Mouse (Mus musculus) midbrain, embryonic 11.5 days (tissue): Measurements from ENCODE around the gene Nradd. TPM values are rescaled to one million over a fixed set of nuclear protein-coding genes. Genes with fewer than 3 reads are reported as not detected.
A peak's percentile ranks its signal among the peaks of the same experiment; 100 is the strongest.

Experiments
- ATAC-seq: fragments of 200-750 bp; cut with Nextera tagmentation; 2 replicates; pipeline ENCODE4 v1.8.0; 2017; ENCODE audit warnings: moderate TSS enrichment, moderate library complexity; ENCODE audit not compliant: low FRiP score
- DNase-seq: peaks from one replicate; pipeline ENCODE4 v3.0.0; 2015; ENCODE audit warnings: low spot score; ENCODE audit errors: missing footprints
- H3K27ac ChIP-seq: fragments of 300-500 bp; sonication (generic); 2 replicates; pipeline ENCODE4 v1.5.1; 2014; ENCODE audit warnings: low read depth, low read length
- H3K27me3 ChIP-seq: fragments of 300-500 bp; sonication (generic); 2 replicates; pipeline ENCODE4 v1.6.1; 2014; ENCODE audit warnings: mild to moderate bottlenecking, low read length, moderate library complexity, mixed read lengths; ENCODE audit not compliant: control insufficient read depth, insufficient read depth
- H3K36me3 ChIP-seq: fragments of 300-500 bp; sonication (generic); 2 replicates; pipeline ENCODE4 v1.6.1; 2014; ENCODE audit warnings: mild to moderate bottlenecking, low read length, moderate library complexity, mixed read lengths; ENCODE audit not compliant: control insufficient read depth, insufficient read depth
- H3K4me1 ChIP-seq: fragments of 300-500 bp; sonication (generic); 2 replicates; pipeline ENCODE4 v1.6.1; 2014; ENCODE audit warnings: low read length; ENCODE audit not compliant: control insufficient read depth, insufficient read depth
- H3K4me2 ChIP-seq: fragments of 300-500 bp; sonication (generic); 2 replicates; pipeline ENCODE4 v1.6.1; 2014; ENCODE audit warnings: mild to moderate bottlenecking, moderate library complexity
- H3K4me3 ChIP-seq: fragments of 300-500 bp; sonication (generic); 2 replicates; pipeline ENCODE4 v1.5.1; 2014; ENCODE audit warnings: low read depth, low read length
- H3K9ac ChIP-seq: fragments of 300-500 bp; sonication (generic); 2 replicates; pipeline ENCODE4 v1.6.1; 2014; ENCODE audit warnings: low read length
- H3K9me3 ChIP-seq: fragments of 300-500 bp; sonication (generic); 2 replicates; pipeline ENCODE4 v1.6.1; 2016; ENCODE audit warnings: low read length; ENCODE audit not compliant: control insufficient read depth
- WGBS: fragments of 180-500 bp; shearing (Covaris S2); extraction: QIAGEN DNeasy Blood & Tissue Kit; methylation state at CpG from one replicate; pipeline ENCODE4 v1.1.7; 2014; 5-methylcytosine and 5-hydroxymethylcytosine counted together
- polyA plus RNA-seq: library from polyadenylated mRNA; unstranded; fragments of >200 nt; fragmentation: Nextera tagmentation; extraction: Ambion mirVana; gene quantifications from 2 replicates; pipeline ENCODE4 v1.2.1, GENCODE M21; 2014

Gene Nradd
- polyA plus RNA-seq, 1 experiment from 2014 or later = 20.7 TPM

GRCm38 (mm10) chr9:110641006-110641405 lies 16.8 kb upstream of the Nradd start:
- no peak overlapping the region for H3K4me3 ChIP-seq
- no peaks in the 10 kb centered on the region for H3K9me3 ChIP-seq
- no peak overlapping the region for H3K4me2 ChIP-seq
- ATAC-seq (no peak), DNase-seq (no peak)
- H3K4me1 ChIP-seq = no peaks in the 10 kb centered on the region
- WGBS = 88% methylated on average over 5 of the region's 5 CpGs
- H3K27ac ChIP-seq = no peak overlapping the region
- no peaks in the 10 kb centered on the region for H3K27me3 ChIP-seq
- no peaks in the 10 kb centered on the region for H3K36me3 ChIP-seq
- no peak overlapping the region for H3K9ac ChIP-seq

GRCm38 (mm10) chr9:110638611-110639021 lies 14.4 kb upstream of the Nradd start:
- no peak for ATAC-seq
- Histone ChIP-seq H3K36me3 (no peaks in the 10 kb centered on the region), H3K27me3 (no peaks in the 10 kb centered on the region), H3K4me2 (no peak overlapping the region), H3K9me3 (no peaks in the 10 kb centered on the region), H3K4me1 (peaks cover 10% of the 10 kb centered on the region), H3K9ac (no peak overlapping the region), H3K4me3 (no peak overlapping the region), H3K27ac (no peak overlapping the region)
- WGBS = 85% methylated on average over 10 of the region's 10 CpGs
- DNase-seq = no peak

GRCm38 (mm10) chr9:110635225-110635624 lies 11.0 kb upstream of the Nradd start:
- Histone ChIP-seq H3K9me3 (no peaks in the 10 kb centered on the region), H3K27ac (no peak overlapping the region), H3K4me1 (peaks cover 10% of the 10 kb centered on the region), H3K9ac (no peak overlapping the region), H3K4me3 (no peak overlapping the region), H3K27me3 (peaks cover 5% of the 10 kb centered on the region; the same call in 1 of the 2 replicates), H3K4me2 (no peak overlapping the region), H3K36me3 (no peaks in the 10 kb centered on the region)
- DNase-seq = peak; percentile 99
- ATAC-seq = peak; percentile 45; the same call in 1 of the 2 replicates
- 6% methylated on average over 19 of the region's 19 CpGs for WGBS

- Histone ChIP-seq H3K4me1 (peaks cover 10% of the 10 kb centered on the region), H3K9ac (no peak overlapping the region; the same call in 1 of the 2 replicates), H3K36me3 (no peaks in the 10 kb centered on the region), H3K4me2 (no peak overlapping the region), H3K4me3 (no peak overlapping the region), H3K27me3 (peaks cover 5% of the 10 kb centered on the region; the same call in 1 of the 2 replicates), H3K9me3 (no peaks in the 10 kb centered on the region), H3K27ac (no peak overlapping the region)
- ATAC-seq = no peak
- no peak for DNase-seq
- 85% methylated on average over 17 of the region's 17 CpGs for WGBS
Observed at GRCm38 (mm10) chr9:110633882-110634281, 9.6 kb upstream of the Nradd start.

GRCm38 (mm10) chr9:110632671-110633070 lies 8.4 kb upstream of the Nradd start:
- DNase-seq = no peak
- H3K36me3 ChIP-seq = no peaks in the 10 kb centered on the region
- WGBS = 86% methylated on average over 15 of the region's 15 CpGs
- H3K27ac ChIP-seq = no peak overlapping the region
- no peak overlapping the region for H3K4me2 ChIP-seq
- no peak overlapping the region for H3K4me3 ChIP-seq
- peaks cover 5% of the 10 kb centered on the region; the same call in 1 of the 2 replicates for H3K27me3 ChIP-seq
- H3K9me3 ChIP-seq = no peaks in the 10 kb centered on the region
- peaks cover 10% of the 10 kb centered on the region for H3K4me1 ChIP-seq
- no peak for ATAC-seq
- no peak overlapping the region for H3K9ac ChIP-seq

- no peak overlapping the region; the same call in 1 of the 2 replicates for H3K9ac ChIP-seq
- DNase-seq = peak; percentile 92
- peaks cover 10% of the 10 kb centered on the region for H3K4me1 ChIP-seq
- no peak overlapping the region for H3K27ac ChIP-seq
- H3K4me2 ChIP-seq = peak overlapping the region; percentile 55
- H3K4me3 ChIP-seq = peak overlapping the region; percentile 9; the same call in 1 of the 2 replicates
- WGBS = 19% methylated on average over 30 of the region's 30 CpGs
- ATAC-seq = peak; percentile 64
- no peaks in the 10 kb centered on the region for H3K36me3 ChIP-seq
- peaks cover 5% of the 10 kb centered on the region; the same call in 1 of the 2 replicates for H3K27me3 ChIP-seq
- no peaks in the 10 kb centered on the region for H3K9me3 ChIP-seq
Observed at GRCm38 (mm10) chr9:110631651-110632275, 7.5 kb upstream of the Nradd start.

- peaks cover 10% of the 10 kb centered on the region for H3K4me1 ChIP-seq
- peaks cover 5% of the 10 kb centered on the region; the same call in 1 of the 2 replicates for H3K27me3 ChIP-seq
- peak overlapping the region; percentile 9; the same call in 1 of the 2 replicates for H3K4me3 ChIP-seq
- no peak overlapping the region for H3K27ac ChIP-seq
- H3K9me3 ChIP-seq = no peaks in the 10 kb centered on the region
- DNase-seq (peak; percentile 99), ATAC-seq (peak; percentile 51)
- peak overlapping the region; percentile 55 for H3K4me2 ChIP-seq
- H3K36me3 ChIP-seq = no peaks in the 10 kb centered on the region
- 3% methylated on average over 10 of the region's 10 CpGs for WGBS
- no peak overlapping the region for H3K9ac ChIP-seq
Observed at GRCm38 (mm10) chr9:110631191-110631590, 6.9 kb upstream of the Nradd start.

GRCm38 (mm10) chr9:110630171-110630570 lies 5.9 kb upstream of the Nradd start:
- WGBS = 93% methylated on average over 15 of the region's 15 CpGs

GRCm38 (mm10) chr9:110625350-110625908 lies 1.2 kb upstream of the Nradd start:
- H3K36me3 ChIP-seq = 0 out of 2 replicates have a peak, but pooled peaks cover 3% of the 10 kb centered on the region
- peak; percentile 87 for DNase-seq
- H3K4me3 ChIP-seq = peak overlapping the region; percentile 54
- WGBS = 67% methylated on average over 11 of the region's 11 CpGs
- H3K9me3 ChIP-seq = no peaks in the 10 kb centered on the region
- H3K9ac ChIP-seq = peak overlapping the region; percentile 73
- H3K27me3 ChIP-seq = no peaks in the 10 kb centered on the region
- H3K27ac ChIP-seq = no peak overlapping the region
- no peak for ATAC-seq
- peak overlapping the region; percentile 98 for H3K4me2 ChIP-seq
- peaks cover 13% of the 10 kb centered on the region for H3K4me1 ChIP-seq

More at GRCm38 (mm10) chr9:110630171-110630570, 5.9 kb upstream of the Nradd start:
- DNase-seq (no peak), ATAC-seq (no peak)
- Histone ChIP-seq H3K4me3 (no peak overlapping the region), H3K4me1 (peaks cover 11% of the 10 kb centered on the region), H3K27ac (no peak overlapping the region), H3K9ac (no peak overlapping the region), H3K36me3 (no peaks in the 10 kb centered on the region), H3K4me2 (no peak overlapping the region), H3K9me3 (no peaks in the 10 kb centered on the region), H3K27me3 (peaks cover 5% of the 10 kb centered on the region; the same call in 1 of the 2 replicates)
